Mouse (Mus musculus): ENCODE data around the gene Grb2.

The Grb2 gene

GRCm38 (mm10) chr11:115708209-115708876, at the start of gene Grb2:
Gene Grb2 (minus strand): TSS chr11:115708597.
- peak; percentile 99 for DNase-seq (ENCODE audit: low spot score)

DNA sequence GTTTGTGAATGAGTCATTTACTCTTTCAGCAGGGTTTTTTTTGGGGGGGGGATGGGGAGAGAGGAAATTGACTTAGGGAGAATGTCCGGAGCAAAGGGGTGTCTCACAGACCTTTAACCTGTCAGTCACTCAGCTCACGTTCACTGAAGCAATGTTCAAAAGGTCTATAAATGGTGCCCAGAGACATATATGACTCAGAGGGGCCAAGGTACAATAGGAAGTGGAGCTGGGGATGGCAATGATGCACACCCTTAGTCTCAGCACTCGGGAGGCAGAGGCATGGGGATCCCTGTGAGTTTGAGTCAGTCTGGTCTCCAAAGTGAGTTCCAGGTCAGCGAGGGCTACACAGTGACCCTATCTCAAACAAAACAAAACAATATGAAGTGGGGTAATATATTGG, 45.1 kb upstream of the Grb2 start:
- DNase-seq (ENCODE audit: low spot score) = no peak

GRCm38 (mm10) chr11:115752653-115753052, 44.3 kb upstream of the Grb2 start:
- DNase-seq (ENCODE audit: low spot score) = peak; percentile 41

- DNase-seq (ENCODE audit: low spot score) = no peak
Observed at GRCm38 (mm10) chr11:115751725-115752124, 43.3 kb upstream of the Grb2 start.

GRCm38 (mm10) chr11:115749834-115750233, 41.4 kb upstream of the Grb2 start:
- no peak for DNase-seq (ENCODE audit: low spot score)

DNA sequence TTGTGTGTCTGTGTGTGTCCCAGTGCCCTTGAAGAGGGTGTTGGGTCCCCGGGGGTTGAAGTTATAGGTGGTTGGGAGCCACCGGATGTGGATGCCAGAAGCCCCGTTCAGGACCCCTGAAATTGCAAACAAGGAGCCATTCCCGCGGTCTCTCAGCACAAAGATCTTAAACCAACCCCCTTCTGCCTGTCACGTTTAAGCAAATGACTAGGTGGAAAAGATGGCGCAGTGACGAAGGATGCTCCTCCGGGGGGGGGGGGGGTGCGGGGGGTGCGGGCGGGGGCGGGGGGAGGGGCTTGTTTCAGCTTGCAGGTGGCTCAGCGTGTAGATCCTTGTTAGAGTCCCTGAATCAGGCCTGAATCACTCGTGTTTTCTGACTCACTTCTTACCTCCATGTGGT, 39.0 kb upstream of the Grb2 start:
- peak; percentile 38 for DNase-seq (ENCODE audit: low spot score)

DNA sequence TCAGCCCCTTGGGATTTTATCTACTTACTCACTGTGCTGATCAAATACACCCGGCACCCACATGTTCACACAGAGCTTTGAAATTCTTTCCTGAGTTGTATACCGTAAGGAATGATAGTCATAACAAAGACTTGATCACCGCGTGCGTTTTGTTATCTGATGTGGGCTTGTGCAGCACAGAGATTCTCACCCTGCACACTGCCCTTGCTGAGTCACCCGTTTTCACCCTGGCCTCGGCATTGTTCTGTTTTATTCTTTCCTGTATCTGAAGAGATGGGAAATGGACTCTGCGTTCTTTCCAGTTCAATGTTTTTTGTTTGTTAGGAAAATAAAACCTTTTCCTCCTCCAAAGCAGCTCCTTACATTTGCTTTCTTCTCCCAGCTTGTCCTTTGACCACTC, 38.4 kb upstream of the Grb2 start:
- no peak for DNase-seq (ENCODE audit: low spot score)

GRCm38 (mm10) chr11:115746109-115746508, 37.7 kb upstream of the Grb2 start:
- DNase-seq (ENCODE audit: low spot score) = no peak

- DNase-seq (ENCODE audit: low spot score) = no peak
Observed at GRCm38 (mm10) chr11:115744385-115744784, 36.0 kb upstream of the Grb2 start.

- DNase-seq (ENCODE audit: low spot score) = no peak
Observed at GRCm38 (mm10) chr11:115742926-115743325, 34.5 kb upstream of the Grb2 start.

- DNase-seq (ENCODE audit: low spot score) = no peak
Observed at GRCm38 (mm10) chr11:115741070-115741469, 32.7 kb upstream of the Grb2 start.

GRCm38 (mm10) chr11:115738275-115738885, 30.0 kb upstream of the Grb2 start:
- DNase-seq (ENCODE audit: low spot score) = no peak

GRCm38 (mm10) chr11:115737608-115738208, 29.3 kb upstream of the Grb2 start:
- DNase-seq (ENCODE audit: low spot score) = no peak

GRCm38 (mm10) chr11:115734041-115734686, 25.8 kb upstream of the Grb2 start:
- DNase-seq (ENCODE audit: low spot score) = no peak

DNA sequence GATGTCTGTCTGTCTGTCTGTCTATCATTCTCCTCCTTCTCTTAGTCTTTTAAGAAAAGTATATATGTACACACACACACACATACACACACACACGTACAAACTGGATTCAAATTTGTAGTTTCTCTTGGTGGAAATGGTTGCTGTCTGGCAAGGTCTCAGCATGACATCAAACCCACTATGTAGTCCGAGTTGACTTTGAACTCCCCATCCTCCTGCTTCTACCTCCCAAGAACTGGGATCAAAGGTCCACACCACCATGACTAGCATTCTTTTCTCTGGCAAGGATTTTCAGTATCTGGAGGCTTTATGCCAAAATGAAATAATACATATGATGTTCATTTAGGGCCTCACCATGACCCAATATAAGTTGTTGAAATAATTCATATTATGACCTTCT, 14.8 kb upstream of the Grb2 start:
- DNase-seq (ENCODE audit: low spot score) = no peak

GRCm38 (mm10) chr11:115722638-115723037, 14.2 kb upstream of the Grb2 start:
- DNase-seq (ENCODE audit: low spot score) = peak; percentile 88

DNA sequence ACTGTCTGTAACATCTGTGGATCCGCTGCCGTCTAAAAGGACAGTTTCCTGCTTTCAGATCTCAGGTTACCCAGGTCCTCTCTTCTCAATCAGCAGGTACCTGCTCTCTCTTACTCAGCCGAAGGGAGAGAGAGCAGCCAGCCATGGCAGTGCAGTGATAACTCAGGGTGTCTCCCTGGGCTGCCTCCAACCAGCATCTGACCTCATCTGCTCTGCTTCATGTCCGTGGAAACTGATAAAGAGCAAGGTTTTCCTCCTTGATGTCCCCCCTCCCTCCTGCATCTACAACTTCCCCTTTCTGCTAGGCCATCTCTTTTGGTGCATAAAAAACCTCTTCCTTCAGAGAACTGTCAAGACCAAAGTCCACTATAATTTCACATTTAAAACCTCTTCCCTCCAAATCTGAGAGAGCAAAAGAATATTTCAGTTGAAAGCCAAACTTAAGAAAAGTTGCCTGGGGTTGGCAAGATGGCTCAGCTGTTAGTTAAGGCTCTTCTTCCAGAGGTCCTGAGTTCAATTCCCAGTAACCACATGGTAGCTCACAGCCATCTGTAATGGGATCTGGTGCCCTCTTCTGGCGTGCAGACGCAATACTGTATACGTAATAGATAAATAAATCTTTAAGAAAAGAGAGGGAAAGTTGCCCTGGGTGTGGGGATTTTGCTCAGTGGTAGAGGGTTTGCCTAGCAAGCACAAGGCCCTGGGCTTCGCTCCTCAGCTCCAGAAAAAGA, 9.4 kb upstream of the Grb2 start:
- peak; percentile 19 for DNase-seq (ENCODE audit: low spot score)

DNA sequence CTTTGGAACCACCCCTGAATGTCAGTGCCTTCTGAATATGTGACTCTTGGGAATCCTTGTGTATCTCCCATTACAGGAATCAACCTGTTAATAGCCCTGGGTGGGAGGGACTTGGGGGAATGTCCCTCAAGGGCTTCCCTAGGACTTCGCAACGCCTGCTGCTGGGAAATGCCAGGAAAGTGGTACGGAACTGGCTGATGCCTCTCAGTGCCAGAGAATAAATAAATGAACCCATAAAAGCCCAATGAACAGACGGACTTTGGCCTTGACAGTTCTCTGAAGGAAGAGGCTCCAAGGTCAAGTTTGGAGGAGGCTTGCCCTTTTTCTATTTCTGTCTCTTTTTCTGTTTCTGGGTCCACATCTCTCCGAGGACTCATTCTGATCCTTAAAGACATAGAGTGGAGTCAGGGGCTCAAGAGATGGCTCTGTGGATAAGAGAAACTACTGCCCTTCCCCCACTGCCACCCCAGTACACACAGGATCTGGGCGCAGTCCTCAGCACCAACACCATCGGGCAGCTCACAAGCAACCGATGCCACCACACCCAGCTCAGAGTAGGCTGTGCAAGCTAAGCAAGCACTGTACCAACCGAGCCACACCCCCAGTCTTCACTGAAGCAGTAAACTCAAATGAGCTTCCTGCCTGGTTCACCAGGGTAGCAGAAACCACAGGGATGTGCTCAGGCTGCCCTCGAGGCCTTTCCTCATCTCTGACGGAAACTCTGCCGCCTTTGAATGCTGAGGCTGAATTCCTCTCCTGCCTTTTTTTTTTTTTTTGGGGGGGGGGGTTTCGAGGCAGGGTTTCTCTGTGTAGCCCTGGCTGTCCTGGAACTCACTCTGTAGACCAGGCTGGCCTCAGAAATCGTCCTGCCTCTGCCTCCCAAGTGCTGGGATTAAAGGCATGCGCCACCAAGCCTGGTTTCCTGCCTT, 8.3 kb upstream of the Grb2 start:
- no peak for DNase-seq (ENCODE audit: low spot score)

GRCm38 (mm10) chr11:115714491-115714890, 6.1 kb upstream of the Grb2 start:
- DNase-seq (ENCODE audit: low spot score) = peak; percentile 83

DNA sequence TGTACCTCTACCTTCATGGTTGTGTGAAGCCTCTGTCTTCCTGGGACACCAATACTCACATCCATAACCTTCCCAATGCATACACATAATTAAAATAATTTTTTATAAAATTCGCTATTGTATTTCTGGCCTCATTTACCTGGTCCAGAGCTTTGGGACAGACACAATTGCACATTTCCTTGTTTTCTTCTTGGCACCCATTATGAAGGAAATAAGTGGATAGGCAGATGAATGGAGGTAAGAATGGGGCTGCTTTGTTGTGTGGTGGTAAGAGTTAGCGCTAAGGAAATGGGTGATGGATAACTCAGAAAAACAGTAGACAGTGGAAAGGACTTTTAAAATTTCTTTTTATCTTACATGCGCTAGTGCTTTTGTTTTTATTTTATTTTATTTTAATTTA, 5.0 kb upstream of the Grb2 start:
- no peak for DNase-seq (ENCODE audit: low spot score)

GRCm38 (mm10) chr11:115712674-115713298, 4.4 kb upstream of the Grb2 start:
- no peak for DNase-seq (ENCODE audit: low spot score)
